Mouse (Mus musculus) liver, postnatal 0 days (tissue): ENCODE data around the gene Casc1.

Source experiments
- CTCF ChIP-seq: sonication (generic); IDR thresholded peaks from 2 replicates; pipeline ENCODE4 v1.5.1; 2016; ENCODE audit warnings: antibody characterized with exemption, low read depth
- EP300 ChIP-seq: IDR thresholded peaks from 2 replicates; pipeline ENCODE4 v1.6.1; 2016; ENCODE audit warnings: antibody characterized with exemption, low read depth, mild to moderate bottlenecking

DNA sequence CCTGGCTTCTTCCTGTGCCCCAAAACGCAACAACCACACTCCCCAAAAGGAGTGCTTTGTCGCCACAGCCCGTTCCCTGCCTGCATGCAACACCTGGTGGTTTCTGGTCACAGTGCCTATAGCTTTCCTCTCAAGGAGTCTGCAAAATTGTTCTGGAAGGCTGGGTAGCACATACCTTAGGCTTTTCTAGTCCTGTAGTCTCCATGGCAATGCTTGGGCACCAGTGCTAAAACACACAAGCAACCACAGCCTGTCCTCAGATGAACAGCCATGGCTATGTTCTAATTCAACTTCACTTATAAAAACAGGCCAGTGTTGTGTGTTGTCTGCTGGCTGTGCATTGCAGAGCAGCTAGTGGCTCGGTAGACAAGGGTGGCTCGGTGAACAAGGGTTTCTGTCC lies 74.0 kb downstream of the Casc1 start:
- TF ChIP-seq EP300 (no peak), CTCF (no peak)
